Mouse (Mus musculus) heart, embryonic 12.5 days (tissue): ENCODE results near the gene Urah. TPM values are rescaled to one million over a fixed set of nuclear protein-coding genes. Genes with fewer than 3 reads are reported as not detected.

Experiments
- ATAC-seq: fragments of 200-750 bp; cut with Nextera tagmentation; 2 replicates; pipeline ENCODE4 v1.8.0; 2017; ENCODE audit warnings: moderate TSS enrichment, moderate library complexity; ENCODE audit not compliant: insufficient number of reproducible peaks, low FRiP score
- H3K27ac ChIP-seq: fragments of 300-500 bp; sonication (generic); 2 replicates; pipeline ENCODE4 v1.5.1; 2016; ENCODE audit warnings: mild to moderate bottlenecking, moderate library complexity; ENCODE audit not compliant: poor library complexity, severe bottlenecking
- H3K27me3 ChIP-seq: fragments of 300-500 bp; sonication (generic); replicated peaks from 2 replicates; pipeline ENCODE4 v1.6.1; 2016; ENCODE audit warnings: mild to moderate bottlenecking, moderate library complexity
- H3K36me3 ChIP-seq: fragments of 300-500 bp; sonication (generic); 2 replicates; pipeline ENCODE4 v1.6.1; 2016; ENCODE audit warnings: mild to moderate bottlenecking, moderate library complexity
- H3K4me1 ChIP-seq: fragments of 300-500 bp; sonication (generic); replicated peaks from 2 replicates; pipeline ENCODE4 v1.6.1; 2016; ENCODE audit warnings: mild to moderate bottlenecking
- H3K4me2 ChIP-seq: fragments of 300-500 bp; sonication (generic); 2 replicates; pipeline ENCODE4 v1.6.1; 2016; ENCODE audit warnings: mild to moderate bottlenecking, moderate library complexity
- H3K4me3 ChIP-seq: fragments of 300-500 bp; sonication (generic); 2 replicates; pipeline ENCODE4 v1.5.1; 2016; ENCODE audit warnings: mild to moderate bottlenecking
- H3K9ac ChIP-seq: fragments of 300-500 bp; sonication (generic); 2 replicates; pipeline ENCODE4 v1.6.1; 2016; ENCODE audit warnings: mild to moderate bottlenecking, moderate library complexity
- H3K9me3 ChIP-seq: fragments of 300-500 bp; sonication (generic); replicated peaks from 2 replicates; pipeline ENCODE4 v1.6.1; 2016; ENCODE audit warnings: mild to moderate bottlenecking, moderate library complexity
- WGBS: fragments of 180-500 bp; shearing (Covaris S2); methylation state at CpG from one replicate; pipeline ENCODE4 v1.1.7; 2016; 5-methylcytosine and 5-hydroxymethylcytosine counted together
- polyA plus RNA-seq: library from polyadenylated mRNA; unstranded; fragments of >200 nt; fragmentation: Nextera tagmentation; extraction: Ambion mirVana; gene quantifications from 2 replicates; pipeline ENCODE4 v1.2.1, GENCODE M21; 2016

The Urah gene
- polyA plus RNA-seq, 1 experiment from 2014 or later: 0.55 TPM

GRCm38 (mm10) chr7:140879355-140879754, 44.5 kb downstream of the Urah start:
- H3K4me3 ChIP-seq: no peak overlapping the region
- no peak overlapping the region for H3K27ac ChIP-seq
- no peaks in the 10 kb centered on the region for H3K9me3 ChIP-seq
- H3K4me1 ChIP-seq: peaks cover 21% of the 10 kb centered on the region
- WGBS: 81% methylated on average over 7 of the region's 7 CpGs
- no peaks in the 10 kb centered on the region for H3K27me3 ChIP-seq
- no peak overlapping the region for H3K4me2 ChIP-seq
- no peak for ATAC-seq
- H3K36me3 ChIP-seq: peaks cover 42% of the 10 kb centered on the region
- no peak overlapping the region for H3K9ac ChIP-seq

- Histone ChIP-seq H3K4me3 (no peak overlapping the region), H3K27ac (peak overlapping the region; percentile 14; the same call in 1 of the 2 replicates), H3K4me2 (peak overlapping the region; percentile 50), H3K27me3 (no peaks in the 10 kb centered on the region), H3K4me1 (peaks cover 21% of the 10 kb centered on the region), H3K9me3 (no peaks in the 10 kb centered on the region), H3K36me3 (peaks cover 38% of the 10 kb centered on the region), H3K9ac (no peak overlapping the region)
- ATAC-seq: no peak
- 85% methylated on average over 3 of the region's 3 CpGs for whole genome bisulfite sequencing
These were observed 45.6 kb downstream of the Urah start for GRCm38 (mm10) chr7:140880419-140880818.

GRCm38 (mm10) chr7:140880865-140881515, 46.2 kb downstream of the Urah start:
- peak overlapping the region; percentile 98 for H3K4me3 ChIP-seq
- H3K27me3 ChIP-seq: no peaks in the 10 kb centered on the region
- peaks cover 33% of the 10 kb centered on the region for H3K36me3 ChIP-seq
- peak overlapping the region; percentile 91; the same call in 1 of the 2 replicates for H3K27ac ChIP-seq
- ATAC-seq: no peak
- peak overlapping the region; percentile 26; the same call in 1 of the 2 replicates for H3K9ac ChIP-seq
- H3K4me2 ChIP-seq: peak overlapping the region; percentile 85
- peaks cover 21% of the 10 kb centered on the region for H3K4me1 ChIP-seq
- no peaks in the 10 kb centered on the region for H3K9me3 ChIP-seq
- 16% methylated on average over 8 of the region's 8 CpGs for WGBS

DNA sequence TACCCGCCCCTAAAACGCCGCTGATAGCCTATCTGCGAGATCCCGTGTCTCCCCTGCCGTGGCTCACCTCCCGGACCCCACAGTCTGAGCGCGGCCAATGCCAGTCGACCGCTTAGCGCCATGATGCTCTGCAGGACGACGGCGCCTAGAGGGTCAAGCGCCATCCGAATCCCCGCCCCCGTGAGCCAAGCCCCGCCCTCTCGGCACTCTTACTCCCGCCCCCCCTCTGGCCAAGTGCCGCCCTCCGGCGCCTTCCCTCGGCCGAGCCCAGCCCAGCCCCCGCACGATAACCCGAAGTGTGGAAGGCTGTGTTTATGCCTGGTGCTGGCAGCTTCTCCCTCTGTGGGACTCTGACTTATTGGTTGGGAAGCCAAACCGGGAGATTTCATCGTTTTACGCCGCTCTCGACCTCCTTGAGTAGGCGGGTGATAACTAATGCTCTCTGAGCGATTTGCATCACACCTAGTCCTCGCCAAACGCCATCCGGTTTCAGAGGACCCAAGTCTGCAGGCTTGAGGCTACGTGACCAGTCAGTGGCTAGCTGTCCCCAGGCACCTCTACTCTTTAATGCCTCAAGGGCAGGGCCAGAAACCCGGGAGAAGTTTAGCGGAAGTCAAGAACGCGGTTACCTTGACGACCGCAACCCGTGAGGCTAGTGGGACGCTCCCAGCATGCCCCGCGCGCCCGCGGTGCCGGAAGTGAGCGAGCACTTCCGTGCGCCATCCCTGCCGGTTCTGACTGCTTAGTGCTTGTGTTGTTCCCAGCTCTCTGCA, 47.1 kb downstream of the Urah start, which contains the start of the genes Psmd13 and Sirt3:
Psmd13 (plus strand) TSS at position 273 of the 773 bp plus-strand sequence.
Sirt3 (minus strand) TSS at position 614 of the 773 bp plus-strand sequence.
- H3K27ac ChIP-seq: peak within 1 kb of the TSS; percentile 91
- H3K4me2 ChIP-seq: peak within 1 kb of the TSS; percentile 85
- peaks cover 21% of the 10 kb centered on the region for H3K4me1 ChIP-seq
- peak; percentile 98 for ATAC-seq
- peaks cover 33% of the 10 kb centered on the region for H3K36me3 ChIP-seq
- H3K27me3 ChIP-seq: no peaks in the 10 kb centered on the region
- peak within 1 kb of the TSS; percentile 93 for H3K9ac ChIP-seq
- under 1% methylated on average over 59 of the region's 59 CpGs for WGBS
- H3K4me3 ChIP-seq: peak within 1 kb of the TSS; percentile 98
- no peaks in the 10 kb centered on the region for H3K9me3 ChIP-seq

DNA sequence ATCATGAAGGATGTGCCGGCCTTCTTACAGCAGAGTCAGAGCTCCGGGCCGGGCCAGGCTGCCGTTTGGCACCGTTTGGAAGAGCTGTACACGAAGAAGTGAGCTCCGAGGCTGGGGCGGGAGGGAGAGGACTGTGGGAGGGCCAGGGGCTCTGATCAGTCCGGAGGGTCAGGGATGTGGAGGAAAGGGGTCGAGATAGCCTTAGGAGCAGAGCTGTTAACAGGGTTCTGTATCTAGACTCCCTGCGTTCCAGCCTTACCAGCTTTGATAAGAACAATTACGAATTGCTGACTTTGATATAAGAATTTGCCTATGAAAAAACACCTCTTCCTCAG, 47.6 kb downstream of the Urah start:
- H3K27me3 ChIP-seq: no peaks in the 10 kb centered on the region
- WGBS: 0% methylated on average over 12 of the region's 12 CpGs
- H3K9ac ChIP-seq: peak overlapping the region; percentile 93
- peak overlapping the region; percentile 85 for H3K4me2 ChIP-seq
- peak; percentile 29 for ATAC-seq
- peak overlapping the region; percentile 91; the same call in 1 of the 2 replicates for H3K27ac ChIP-seq
- peaks cover 33% of the 10 kb centered on the region for H3K36me3 ChIP-seq
- peaks cover 21% of the 10 kb centered on the region for H3K4me1 ChIP-seq
- peak overlapping the region; percentile 98 for H3K4me3 ChIP-seq
- H3K9me3 ChIP-seq: no peaks in the 10 kb centered on the region

Other genes starting within 250 kb of the Urah start
- 0.03 TPM in 1 of 2 replicates, not detected in the other for gene Olfr46, start 233.7 kb upstream of the Urah start, polyA plus RNA-seq
- gene Olfr61, start 206.0 kb upstream of the Urah start, polyA plus RNA-seq: not detected in 2 replicates
- not detected in 2 replicates for gene Olfr53, start 188.6 kb upstream of the Urah start, polyA plus RNA-seq
- not detected in 2 replicates for gene Olfr539, start 175.1 kb upstream of the Urah start, polyA plus RNA-seq
- gene Olfr45, start 153.1 kb upstream of the Urah start, polyA plus RNA-seq: not detected in 2 replicates
- gene Olfr541, start 137.8 kb upstream of the Urah start, polyA plus RNA-seq: not detected in 2 replicates
- not detected in 2 replicates for gene Cyp2e1, start 71.3 kb upstream of the Urah start, polyA plus RNA-seq
- 0.13 and 0.31 TPM in 2 replicates for gene Syce1, start 47.2 kb upstream of the Urah start, polyA plus RNA-seq
- gene Zfp941, start 12.8 kb upstream of the Urah start, polyA plus RNA-seq: 0.95 and 0.96 TPM in 2 replicates
- gene Scgb1c1, start 10.5 kb downstream of the Urah start, polyA plus RNA-seq: not detected in 2 replicates
- not detected in 2 replicates for gene Odf3, start 12.8 kb downstream of the Urah start, polyA plus RNA-seq
- not detected in 2 replicates for gene Gm45785, start 21.3 kb downstream of the Urah start, polyA plus RNA-seq
- 42.7 and 48.0 TPM in 2 replicates for gene Ric8a, start 21.9 kb downstream of the Urah start, polyA plus RNA-seq
- gene Bet1l, start 22.6 kb downstream of the Urah start, polyA plus RNA-seq: 27.7 and 29.3 TPM in 2 replicates
- 187 and 188 TPM in 2 replicates for gene Psmd13, start 47.0 kb downstream of the Urah start, polyA plus RNA-seq
- gene Sirt3, start 47.3 kb downstream of the Urah start, polyA plus RNA-seq: 40.9 and 41.6 TPM in 2 replicates
- gene Cox8b, start 65.4 kb downstream of the Urah start, polyA plus RNA-seq: 93.0 and 102 TPM in 2 replicates
- 0.23 TPM in 1 of 2 replicates, not detected in the other for gene Nlrp6, start 85.9 kb downstream of the Urah start, polyA plus RNA-seq
- gene Pgghg, start 106.4 kb downstream of the Urah start, polyA plus RNA-seq: 13.7 and 13.9 TPM in 2 replicates
- 1.8 and 2.0 TPM in 2 replicates for gene Ifitm5, start 115.3 kb downstream of the Urah start, polyA plus RNA-seq
- gene Gm45717, start 120.9 kb downstream of the Urah start, polyA plus RNA-seq: not detected in 2 replicates
- gene Ifitm2, start 121.0 kb downstream of the Urah start, polyA plus RNA-seq: 442 and 446 TPM in 2 replicates
- 3.0 and 3.1 TPM in 2 replicates for gene Ifitm1, start 132.2 kb downstream of the Urah start, polyA plus RNA-seq
- gene Ifitm3, start 175.8 kb downstream of the Urah start, polyA plus RNA-seq: 41.8 and 41.9 TPM in 2 replicates
- gene Ifitm6, start 182.9 kb downstream of the Urah start, polyA plus RNA-seq: not detected in 2 replicates
- not detected in 2 replicates for gene Gm17387, start 194.1 kb downstream of the Urah start, polyA plus RNA-seq
- 2.0 and 2.5 TPM in 2 replicates for gene B4galnt4, start 226.1 kb downstream of the Urah start, polyA plus RNA-seq
- 0.41 and 0.50 TPM in 2 replicates for gene Pkp3, start 243.2 kb downstream of the Urah start, polyA plus RNA-seq